Mouse (Mus musculus) adrenal gland, postnatal 25 days (tissue): Measurements from ENCODE around the gene Hist2h3c1. TPM values are rescaled to one million over a fixed set of nuclear protein-coding genes. Genes with fewer than 3 reads are reported as not detected.
A peak's percentile ranks its signal among the peaks of the same experiment; 100 is the strongest.
"Not testable (repeated sequence)": the region's sequence is repeated elsewhere in the genome, so short reads cannot be mapped to it uniquely, and the experiment has no call there.

Experiments
- DNase-seq: peaks from one replicate; pipeline ENCODE4 v3.0.0; 2021; ENCODE audit warnings: mixed read lengths
- total RNA-seq: library from RNA; stranded (reverse); gene quantifications from 2 replicates; pipeline ENCODE4 v1.2.3, GENCODE M21; 2021

The Hist2h3c1 gene
- total RNA-seq, 1 experiment from 2014 or later = not detected

DNA sequence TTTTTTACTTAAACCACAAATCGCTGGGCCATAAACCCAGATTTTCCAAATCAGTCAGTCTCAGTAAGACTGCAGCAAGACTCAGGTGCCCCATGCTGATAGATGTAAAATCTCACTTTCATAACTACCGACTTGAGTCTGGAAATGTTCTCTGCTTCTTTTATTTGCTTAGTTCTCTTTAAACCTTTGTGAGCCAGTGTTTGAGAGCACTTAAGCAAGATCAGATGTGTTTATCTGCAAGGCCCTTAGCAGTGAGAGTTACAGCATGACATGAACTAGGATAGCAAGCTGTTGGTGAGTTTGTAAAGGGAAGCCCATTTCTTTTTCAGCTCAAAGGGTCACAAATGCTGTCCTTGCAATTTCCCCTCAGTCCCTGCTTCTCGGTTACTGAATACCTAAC lies 10.7 kb downstream of the Hist2h3c1 start:
- DNase-seq = no peak

DNA sequence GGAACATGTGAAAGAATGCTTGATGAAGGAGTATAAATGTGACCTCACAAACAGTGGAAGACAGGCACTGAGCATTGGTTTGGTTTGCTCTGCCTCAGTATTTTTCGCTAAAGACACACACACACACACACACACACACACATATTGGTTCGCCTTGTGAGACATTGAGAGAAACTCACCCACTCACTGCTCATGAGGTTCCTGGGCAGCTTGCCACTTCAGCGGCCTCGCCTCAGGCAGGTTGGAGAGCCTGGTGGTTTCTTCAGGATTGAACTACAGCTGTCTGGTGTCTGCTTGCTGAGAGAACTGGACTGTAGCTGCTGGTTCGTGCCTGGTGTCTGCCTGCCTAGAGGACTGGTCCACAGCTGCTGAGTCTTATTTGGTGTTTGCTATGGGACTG lies 13.7 kb downstream of the Hist2h3c1 start:
- no peak for DNase-seq

DNA sequence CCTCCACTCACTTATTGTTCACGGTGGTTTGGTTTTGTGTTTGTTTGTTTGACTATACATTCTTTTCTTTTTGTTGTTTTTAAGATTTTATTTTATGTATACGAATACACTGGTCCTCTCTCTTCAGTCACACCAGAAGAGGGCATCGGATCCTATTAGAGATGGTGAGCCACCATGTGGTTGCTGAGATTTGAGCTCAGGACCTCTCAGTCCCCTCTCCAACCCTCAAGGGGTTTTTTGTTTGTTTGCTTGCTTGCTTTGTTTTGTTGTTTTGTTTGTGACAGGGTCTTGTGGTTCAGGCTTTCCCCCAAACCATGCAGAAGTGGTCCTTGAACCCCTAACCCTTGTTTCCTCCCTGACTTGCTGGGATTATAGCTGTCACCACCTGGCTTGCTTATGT lies 15.1 kb downstream of the Hist2h3c1 start:
- DNase-seq = no peak

DNA sequence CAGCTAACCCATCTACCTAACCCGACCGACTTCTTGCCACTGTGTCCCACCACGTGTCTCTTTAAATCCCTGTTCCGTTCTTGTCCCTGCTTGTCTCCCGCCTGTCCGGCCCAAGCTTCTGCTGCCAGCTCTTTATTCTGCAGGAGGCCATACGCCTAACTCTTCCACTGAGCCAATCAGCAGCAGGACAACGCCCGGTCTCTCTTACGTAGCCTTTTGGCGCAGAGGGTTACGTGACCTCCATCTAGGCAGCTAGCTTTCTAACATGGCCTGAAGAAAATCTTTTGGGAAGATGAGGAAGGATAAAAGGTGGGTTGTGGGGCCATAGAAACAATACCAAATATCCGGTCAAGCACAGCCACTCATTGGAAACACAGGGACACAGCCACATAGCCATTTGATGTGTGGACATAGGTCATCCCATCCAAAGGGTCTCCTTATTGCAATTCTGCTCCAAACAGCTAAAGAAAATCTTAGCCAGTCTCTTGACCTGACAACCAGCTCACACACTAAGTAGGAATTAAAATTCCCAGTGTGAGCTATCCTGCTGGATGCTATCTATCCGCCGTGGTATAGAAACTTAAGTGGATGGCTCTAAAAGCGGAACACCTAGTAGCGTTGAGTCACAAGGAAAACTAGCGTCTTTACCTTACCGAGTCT lies 15.9 kb downstream of the Hist2h3c1 start:
- DNase-seq = peak; percentile 75

DNA sequence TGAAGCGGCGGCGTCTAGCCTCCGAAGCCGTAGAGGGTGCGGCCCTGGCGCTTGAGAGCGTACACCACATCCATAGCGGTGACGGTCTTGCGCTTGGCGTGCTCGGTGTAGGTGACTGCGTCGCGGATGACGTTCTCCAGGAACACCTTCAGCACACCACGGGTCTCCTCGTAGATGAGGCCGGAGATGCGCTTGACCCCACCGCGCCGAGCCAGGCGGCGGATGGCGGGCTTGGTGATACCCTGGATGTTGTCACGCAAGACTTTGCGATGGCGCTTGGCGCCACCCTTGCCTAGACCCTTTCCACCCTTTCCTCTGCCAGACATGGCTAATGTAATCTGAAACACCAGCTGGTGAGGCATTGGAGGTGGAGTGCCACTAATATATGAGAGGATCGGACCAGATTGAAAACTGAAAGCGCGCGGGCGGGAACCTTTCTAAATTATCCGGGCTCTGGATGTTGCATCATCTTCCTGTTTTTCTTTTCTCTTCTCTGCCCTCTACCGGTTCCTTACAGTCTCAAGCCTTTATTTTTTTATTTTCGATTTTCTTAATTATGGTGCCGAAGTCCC lies 16.6 kb downstream of the Hist2h3c1 start, which contains the start of gene Hist2h4:
Gene Hist2h4 (minus strand): TSS at position 333 of the 572 bp plus-strand sequence.
- peak; percentile 89 for DNase-seq

DNA sequence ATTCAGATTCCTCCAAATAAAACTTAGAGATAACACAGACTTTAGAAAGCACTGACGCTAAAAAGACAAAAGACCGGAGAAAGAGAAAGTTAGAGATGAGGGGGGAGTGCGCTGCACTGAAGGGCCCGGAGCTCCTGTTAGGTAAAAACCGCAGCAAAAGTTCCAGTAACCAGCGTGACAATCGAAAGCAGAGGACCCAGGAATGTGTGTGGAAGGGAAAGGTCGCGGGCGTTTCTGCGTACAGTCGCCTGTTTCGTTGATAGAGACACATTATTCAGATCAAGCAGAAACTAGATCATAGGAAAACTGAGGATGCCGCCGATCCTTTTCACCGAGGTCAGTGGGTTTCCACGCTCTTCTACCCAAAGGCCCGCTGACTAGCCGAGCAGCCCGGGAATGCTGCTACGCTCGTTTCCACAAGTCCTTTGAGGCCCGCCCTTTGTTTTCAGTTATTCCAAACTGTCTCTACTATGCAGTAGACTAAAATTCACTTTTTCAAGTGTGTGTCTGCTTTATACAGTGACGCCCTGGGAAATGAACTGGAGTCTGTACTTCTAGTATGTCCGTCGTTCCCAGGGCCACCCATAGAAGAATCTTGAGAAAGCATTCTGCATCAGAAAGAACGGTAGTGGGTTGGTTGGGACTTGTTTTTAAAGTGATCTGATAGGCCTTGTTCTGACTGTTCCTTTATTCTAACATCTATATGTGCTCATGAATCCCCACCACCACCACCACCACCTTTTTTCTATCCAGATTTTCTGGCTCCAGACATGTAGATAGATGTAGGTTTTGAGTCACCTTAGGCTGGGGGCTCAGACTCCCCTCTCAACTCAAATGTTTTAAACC lies 17.3 kb downstream of the Hist2h3c1 start:
- DNase-seq = peak; percentile 34

DNA sequence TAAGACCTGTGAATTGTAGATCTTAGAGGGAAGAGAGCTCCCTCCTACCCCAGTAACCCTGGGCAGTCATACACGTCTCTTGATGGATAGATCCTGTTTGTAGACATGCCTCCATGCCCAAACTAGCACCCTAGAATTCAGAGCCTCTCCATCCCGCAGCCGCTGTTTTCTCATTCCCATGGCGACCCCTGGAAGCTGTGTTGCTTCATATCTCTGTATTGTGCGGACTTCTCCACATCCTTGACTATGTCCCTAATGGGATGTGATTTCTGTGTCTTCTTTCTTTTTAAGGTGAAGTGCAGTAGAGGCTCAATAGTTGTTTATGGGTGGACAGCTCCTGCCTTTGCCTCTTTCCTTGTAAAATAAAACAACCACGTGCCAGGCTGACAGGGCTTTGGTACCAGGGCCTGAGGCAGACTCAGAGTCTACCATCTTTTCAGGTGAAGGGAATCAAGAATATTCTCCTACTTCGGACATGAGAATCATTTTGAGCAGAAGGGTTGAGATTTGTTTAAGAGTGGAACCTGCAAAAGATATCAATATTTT lies 18.0 kb downstream of the Hist2h3c1 start:
- DNase-seq = no peak

DNA sequence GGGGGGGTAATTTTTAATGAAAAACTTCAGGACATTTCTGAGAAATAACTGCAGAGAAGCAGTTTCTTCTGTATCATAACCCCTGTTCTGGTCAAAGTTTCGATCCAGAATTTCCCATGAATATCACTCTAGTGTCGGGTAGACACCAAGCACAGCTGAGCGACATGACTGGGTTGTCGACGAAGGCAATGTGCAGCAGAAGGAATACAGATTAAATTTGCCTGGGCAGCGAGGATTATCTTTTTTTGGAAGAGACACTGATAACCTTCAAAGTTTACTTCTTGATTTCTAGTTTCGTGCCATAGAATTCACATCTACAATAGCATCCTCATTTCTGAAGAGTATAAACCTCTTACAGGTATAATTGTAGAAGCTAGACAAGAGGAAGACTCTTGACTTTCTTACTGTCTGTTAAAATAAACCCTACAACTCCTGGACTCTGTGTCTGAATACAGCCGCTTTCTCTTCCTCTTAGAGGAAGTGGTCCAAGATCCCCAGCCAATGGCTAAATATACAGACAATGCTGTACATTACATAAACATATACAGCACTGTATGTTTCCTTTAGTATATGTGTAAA lies 19.7 kb downstream of the Hist2h3c1 start:
- no peak for DNase-seq

DNA sequence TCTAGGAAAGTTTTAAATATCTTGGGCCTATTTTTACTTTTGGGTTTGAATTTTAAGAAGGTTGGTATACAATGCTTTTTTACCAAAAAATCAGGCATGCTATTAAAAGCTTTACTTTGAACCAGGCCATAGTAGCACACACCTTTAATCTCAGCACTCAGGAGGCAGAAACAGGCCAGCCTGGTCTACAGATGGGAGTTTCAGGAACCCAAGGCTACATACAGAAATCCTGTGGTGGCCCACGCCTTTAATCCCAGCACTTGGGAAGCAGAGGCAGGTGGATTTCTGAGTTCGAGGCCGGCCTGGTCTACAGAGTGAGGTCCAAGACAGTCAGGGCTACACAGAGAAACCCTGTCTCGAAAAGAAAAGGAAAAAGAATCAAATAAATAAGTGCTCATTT lies 21.1 kb downstream of the Hist2h3c1 start:
- DNase-seq = no peak

DNA sequence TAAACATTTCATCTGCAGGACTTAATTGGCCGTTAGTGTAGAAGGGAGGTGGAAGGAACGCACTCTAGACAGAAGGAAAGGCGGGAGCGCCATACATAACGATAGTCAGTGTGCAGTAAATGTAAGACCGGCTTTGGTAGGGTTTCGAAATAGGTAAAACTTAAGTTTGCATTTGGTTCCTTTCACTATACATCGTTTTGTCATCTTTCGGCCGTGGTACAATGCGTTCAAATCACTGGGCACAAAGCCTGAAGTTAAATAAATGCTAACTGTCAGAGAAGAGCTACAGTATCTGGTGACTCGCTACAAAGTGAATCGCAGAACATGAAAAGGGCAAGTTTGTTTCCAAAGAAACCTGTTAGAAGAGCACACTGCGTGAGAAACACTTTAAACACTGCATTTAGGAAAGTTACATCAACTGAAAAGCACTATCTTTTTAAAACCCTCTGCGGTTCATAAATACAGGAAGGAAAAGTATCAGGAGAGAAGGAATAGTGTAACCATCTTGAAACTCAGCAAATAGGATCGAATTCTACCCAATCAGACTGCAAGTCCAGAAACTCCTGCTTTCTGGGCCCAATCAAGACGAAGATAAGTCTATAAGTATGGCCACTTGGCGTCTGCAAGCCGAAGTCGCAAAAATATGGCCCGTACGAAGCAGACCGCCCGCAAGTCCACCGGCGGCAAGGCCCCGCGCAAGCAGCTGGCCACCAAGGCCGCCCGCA lies 21.7 kb downstream of the Hist2h3c1 start, which contains the start of gene Hist2h3b:
Gene Hist2h3b (plus strand): TSS at position 604 of the 725 bp plus-strand sequence.
- DNase-seq = peak; percentile 77

DNA sequence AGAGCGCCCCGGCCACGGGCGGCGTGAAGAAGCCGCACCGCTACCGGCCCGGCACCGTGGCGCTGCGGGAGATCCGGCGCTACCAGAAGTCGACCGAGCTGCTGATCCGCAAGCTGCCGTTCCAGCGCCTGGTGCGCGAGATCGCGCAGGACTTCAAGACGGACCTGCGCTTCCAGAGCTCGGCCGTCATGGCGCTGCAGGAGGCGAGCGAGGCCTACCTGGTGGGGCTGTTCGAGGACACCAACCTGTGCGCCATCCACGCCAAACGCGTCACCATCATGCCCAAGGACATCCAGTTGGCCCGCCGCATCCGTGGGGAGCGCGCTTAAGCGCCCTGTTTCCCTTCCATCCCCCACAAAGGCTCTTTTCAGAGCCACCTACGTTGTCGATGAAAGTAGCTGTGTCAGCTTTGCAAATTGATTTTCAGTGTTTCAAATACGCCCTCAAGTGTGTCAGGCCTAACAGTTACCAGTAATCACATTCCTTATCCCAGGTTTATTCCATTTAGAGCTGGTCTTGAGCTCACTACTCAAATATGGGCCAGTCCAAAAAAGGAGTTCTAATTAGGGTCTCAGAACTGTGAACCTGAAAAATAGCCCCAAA lies 22.4 kb downstream of the Hist2h3c1 start:
- DNase-seq = not testable (repeated sequence)

DNA sequence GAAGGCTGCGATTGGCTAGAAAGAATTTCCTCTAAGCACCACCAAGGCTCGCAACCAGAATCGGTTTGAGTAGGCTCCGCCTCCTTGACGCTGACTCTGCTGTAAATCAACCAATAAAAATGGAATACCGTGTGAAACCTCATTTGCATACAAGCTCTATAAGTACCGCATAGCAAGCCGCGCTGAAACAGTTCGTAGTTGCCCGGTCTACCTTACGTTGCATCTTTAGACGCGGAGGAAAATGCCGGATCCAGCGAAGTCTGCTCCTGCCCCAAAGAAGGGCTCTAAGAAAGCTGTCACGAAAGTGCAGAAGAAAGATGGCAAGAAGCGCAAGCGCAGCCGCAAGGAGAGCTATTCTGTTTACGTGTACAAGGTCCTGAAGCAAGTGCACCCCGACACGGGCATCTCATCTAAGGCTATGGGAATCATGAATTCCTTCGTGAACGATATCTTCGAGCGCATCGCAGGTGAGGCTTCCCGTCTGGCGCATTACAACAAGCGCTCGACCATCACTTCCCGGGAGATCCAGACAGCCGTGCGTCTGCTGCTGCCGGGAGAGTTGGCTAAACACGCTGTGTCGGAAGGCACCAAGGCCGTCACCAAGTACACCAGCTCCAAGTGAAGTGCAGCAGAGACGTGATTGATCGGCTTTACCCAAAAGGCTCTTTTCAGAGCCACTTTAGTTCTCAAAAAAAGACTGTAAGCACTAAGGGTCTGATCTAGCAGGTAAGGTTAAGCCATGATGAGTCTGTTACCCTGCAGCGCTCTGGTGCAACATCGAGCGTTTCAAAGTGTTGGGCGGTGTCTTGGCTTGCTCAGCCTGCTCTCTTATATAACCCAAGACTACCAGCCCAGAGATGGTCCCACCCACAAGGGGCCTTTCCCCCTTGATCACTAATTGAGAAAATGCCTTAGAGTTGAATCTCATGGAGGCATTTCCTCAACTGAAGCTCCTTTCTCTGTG lies 23.3 kb downstream of the Hist2h3c1 start, which contains the start of gene Hist2h2bb:
Gene Hist2h2bb (plus strand): TSS at position 242 of the 964 bp plus-strand sequence.
- DNase-seq = peak; percentile 70

DNA sequence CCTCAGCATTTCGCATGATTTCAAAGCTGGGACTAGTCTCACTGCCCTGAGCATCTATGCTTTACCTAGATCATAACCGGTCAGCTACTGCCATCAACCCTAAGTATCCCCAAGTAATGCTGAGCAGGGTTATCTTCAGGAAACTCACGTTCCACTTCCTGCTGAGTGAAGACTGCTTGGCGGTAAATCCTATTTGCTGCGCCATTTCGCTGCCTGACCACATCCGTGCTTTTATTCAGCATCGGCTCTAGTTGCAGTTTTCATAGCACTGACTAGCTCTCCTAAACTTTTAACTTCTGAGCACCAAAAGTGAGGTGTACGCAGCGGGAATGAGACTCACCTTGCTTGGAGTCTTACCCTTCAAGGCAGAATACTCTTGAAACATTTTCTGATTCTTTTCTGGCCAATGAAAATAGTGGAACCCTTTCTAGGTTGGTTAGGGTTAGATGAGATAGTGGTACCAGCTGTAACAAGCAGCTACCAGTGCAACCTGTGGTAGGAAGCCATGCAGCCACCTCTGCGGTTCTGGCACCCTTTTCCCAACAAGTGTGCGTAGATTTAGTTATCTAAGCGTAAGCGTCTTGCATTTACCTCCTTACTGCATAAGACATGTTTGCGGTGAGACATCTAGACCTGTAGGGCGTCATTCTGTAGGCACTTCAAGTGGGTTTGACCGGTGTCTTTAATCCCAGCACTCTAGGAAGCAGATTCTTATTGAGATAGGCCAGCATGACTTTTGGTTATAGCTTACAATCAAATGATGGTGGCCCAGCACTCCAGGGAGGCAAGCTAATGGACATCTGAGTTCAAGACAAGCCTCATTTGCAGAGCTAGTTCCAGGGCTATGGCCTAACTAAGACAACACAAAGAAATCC lies 27.3 kb downstream of the Hist2h3c1 start:
- no peak for DNase-seq

DNA sequence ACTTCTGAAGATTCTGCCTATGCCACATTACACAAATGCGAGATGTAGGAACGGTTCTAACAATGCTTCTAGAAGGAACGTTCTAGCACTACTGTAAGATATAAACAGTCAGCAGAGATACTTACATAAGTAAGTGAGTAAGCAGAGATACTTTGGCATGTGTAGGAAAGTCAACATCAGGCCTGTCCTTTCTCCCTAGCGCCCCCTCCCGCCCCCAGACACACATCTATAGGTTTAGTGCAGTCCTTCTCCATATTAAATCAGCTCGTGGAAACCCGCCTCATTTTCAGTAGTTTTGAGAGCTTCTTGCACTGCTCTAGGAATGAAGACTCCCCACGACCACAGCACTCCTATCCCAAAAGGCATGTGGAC lies 30.9 kb downstream of the Hist2h3c1 start:
- no peak for DNase-seq

DNA sequence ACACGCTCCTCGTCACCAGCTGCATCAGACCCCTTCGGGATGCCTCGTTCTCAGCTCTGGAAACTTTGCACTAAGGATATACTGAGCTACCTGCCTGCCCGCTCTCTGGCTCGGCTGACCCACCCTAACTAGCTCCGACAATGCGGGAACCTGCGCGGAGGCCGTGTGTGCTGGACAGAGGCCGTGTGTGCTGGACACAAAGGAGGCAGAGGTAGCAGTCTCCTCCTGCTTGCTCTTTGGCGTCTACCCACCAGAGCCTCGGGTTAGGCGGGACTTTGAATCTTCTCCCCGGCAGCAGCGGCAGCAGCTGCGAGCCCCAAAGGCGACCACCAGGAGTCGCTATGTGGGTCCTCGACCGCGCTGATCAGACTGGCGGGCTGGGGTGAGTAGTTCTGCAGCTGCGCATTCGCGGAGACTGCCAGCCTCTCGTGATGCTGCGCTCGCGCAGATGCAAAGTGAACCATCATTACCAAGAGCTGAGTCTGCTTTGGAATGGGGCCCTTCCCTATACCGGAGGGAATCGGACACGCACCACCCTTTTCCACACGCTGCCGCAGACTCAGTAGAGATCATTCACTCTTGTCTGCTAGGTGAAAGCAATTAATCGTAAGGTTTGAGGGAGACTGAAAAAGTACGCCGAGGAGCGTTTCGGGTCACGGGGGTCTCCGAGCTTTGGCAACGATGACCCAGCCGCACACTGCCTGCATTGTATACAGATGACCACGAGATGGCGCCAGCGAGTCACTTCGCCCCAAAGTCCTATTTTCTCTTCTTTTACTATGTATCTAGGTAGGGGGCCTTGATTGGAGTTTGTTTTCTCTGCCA lies 31.5 kb downstream of the Hist2h3c1 start:
- peak; percentile 88 for DNase-seq

DNA sequence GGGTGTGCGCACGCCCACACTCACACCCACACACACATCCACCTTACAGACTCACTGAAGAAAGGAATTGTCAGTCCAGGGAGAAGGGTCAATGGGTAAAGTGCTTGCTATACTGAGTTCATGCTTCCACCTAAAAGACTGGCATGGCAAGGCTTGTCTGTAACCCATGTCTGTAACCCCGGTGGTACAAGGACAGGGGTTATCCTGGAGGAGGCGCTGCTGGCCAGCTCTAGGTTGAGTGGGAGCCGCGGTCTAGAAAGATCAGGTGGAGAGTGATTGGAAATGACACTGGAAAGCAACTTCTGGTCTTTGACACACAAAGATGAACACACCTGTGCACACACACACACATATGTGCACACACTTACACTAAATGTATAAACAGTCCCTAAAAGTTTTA lies 34.2 kb downstream of the Hist2h3c1 start:
- no peak for DNase-seq

DNA sequence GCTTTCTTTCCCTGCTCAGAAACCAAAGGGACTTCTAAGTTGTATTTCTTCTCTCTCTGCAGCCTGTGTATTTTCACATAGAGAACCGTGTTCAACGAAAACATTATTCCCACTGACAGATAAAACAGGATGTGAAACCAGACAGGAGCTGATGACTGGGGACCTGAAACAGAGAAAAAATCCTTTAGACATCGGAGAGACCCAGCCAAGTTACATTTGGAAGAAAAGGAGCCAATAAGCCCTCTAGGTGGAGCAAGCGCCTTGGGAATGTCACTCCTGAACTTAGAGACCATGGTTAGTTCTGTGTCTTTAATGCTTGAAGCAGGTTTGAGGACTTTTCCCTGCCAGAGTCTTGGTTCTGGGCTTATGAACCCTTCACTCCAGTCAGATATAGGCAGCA lies 38.0 kb downstream of the Hist2h3c1 start:
- no peak for DNase-seq

DNA sequence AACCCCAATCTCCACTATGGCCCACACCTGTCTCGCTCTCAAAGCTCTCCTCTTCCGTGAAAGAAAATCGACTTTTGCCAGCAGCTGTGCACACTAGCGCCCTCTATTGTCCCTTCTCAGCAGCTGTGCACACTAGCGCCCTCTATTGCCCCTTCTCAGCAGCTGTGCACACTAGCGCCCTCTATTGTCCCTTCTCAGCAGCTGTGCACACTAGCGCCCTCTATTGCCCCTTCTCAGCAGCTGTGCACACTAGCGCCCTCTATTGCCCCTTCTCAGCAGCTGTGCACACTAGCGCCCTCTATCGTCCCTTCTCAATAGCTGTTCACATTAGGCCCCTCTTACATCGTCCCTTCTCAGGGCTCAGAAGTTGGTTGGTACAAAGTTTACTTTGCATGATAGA lies 40.8 kb downstream of the Hist2h3c1 start:
- not testable (repeated sequence) for DNase-seq
